ENCODE assay signal across 25 mouse cellular contexts in genomic region chr4:84976875-84977646, GRCm38 (mm10).
DNase-seq lines count a peak whose midpoint lies in the region; ATAC-seq and TF ChIP-seq lines count a peak whose summit lies in the region.
"Had no signal": no experiment of that assay in that cellular context is flagged by ENCODE, and none has a peak within 500 bp of the region (broad histone marks: within the 10 kb centered on the region; RNA-seq: fewer than 3 reads in every experiment).

No protein-coding gene starts in this region.

- peaks cover 54% of the 10 kb centered on the region for H3K4me1 ChIP-seq in megakaryocyte, embryonic 14.5 days
- H3K4me1 ChIP-seq in cerebellum, adult 2 months (ENCODE audit: control insufficient read depth, insufficient read depth, low read length): peaks cover 4% of the 10 kb centered on the region
- 0 out of 2 replicates have a peak, but pooled peaks cover under 1% of the 10 kb centered on the region for H3K4me1 ChIP-seq in limb, embryonic 10.5 days
- H3K4me1 ChIP-seq: forebrain, embryonic 12.5 days; heart, embryonic 13.5 days; hindbrain, embryonic 12.5 days; neural tube, embryonic 12.5 days had no signal

- no peak for TF ChIP-seq CTCF in cerebellum, adult 2 months (IDR thresholded peaks at IDR 0.05; ENCODE audit: borderline replicate concordance, insufficient read depth, low read depth, low read length)

- H3K27me3 ChIP-seq in megakaryocyte, embryonic 14.5 days (replicated peaks): no peaks in the 10 kb centered on the region
- H3K27me3 ChIP-seq in cerebellum, adult 2 months (ENCODE audit: control insufficient read depth, insufficient read depth, low read length): no peaks in the 10 kb centered on the region
- no peaks in the 10 kb centered on the region for H3K27me3 ChIP-seq in limb, embryonic 10.5 days (ENCODE audit: low read depth, poor library complexity, severe bottlenecking)
- H3K27me3 ChIP-seq: forebrain, embryonic 12.5 days; heart, embryonic 13.5 days; hindbrain, embryonic 12.5 days; neural tube, embryonic 12.5 days had no signal

- no peaks in the 10 kb centered on the region for H3K9me3 ChIP-seq in megakaryocyte, embryonic 14.5 days
- no peaks in the 10 kb centered on the region for H3K9me3 ChIP-seq in limb, embryonic 10.5 days (replicated peaks)
- H3K9me3 ChIP-seq: forebrain, embryonic 12.5 days; heart, embryonic 13.5 days; hindbrain, embryonic 12.5 days; neural tube, embryonic 12.5 days had no signal

- no peak for TF ChIP-seq POLR2A in cerebellum, adult 2 months (IDR thresholded peaks at IDR 0.05; ENCODE audit: borderline replicate concordance, insufficient read depth, low read length)

- H3K4me3 ChIP-seq in megakaryocyte, embryonic 14.5 days (replicated peaks): peak overlapping the region; percentile 82
- H3K4me3 ChIP-seq in cerebellum, adult 2 months (replicated peaks; ENCODE audit: insufficient read depth, low read depth, low read length): no peak overlapping the region
- H3K4me3 ChIP-seq in limb, embryonic 10.5 days: no peak overlapping the region
- H3K4me3 ChIP-seq: forebrain, embryonic 12.5 days; heart, embryonic 13.5 days; hindbrain, embryonic 12.5 days; neural tube, embryonic 12.5 days had no signal

- WGBS in cerebellum, adult 2 months: 83% methylated on average over 7 of the region's 7 CpGs
- 91% methylated on average over 7 of the region's 7 CpGs for WGBS in limb, embryonic 10.5 days

- DNase-seq in 416B (ENCODE audit: low read depth): peak; percentile 77
- peak; percentile 9 for DNase-seq in c-Kit-positive CD71-negative TER-119-negative erythroid progenitor cells, embryonic 14.5 days (ENCODE audit: low read depth)
- DNase-seq in cerebellum, adult 2 months: no peak
- no peak for DNase-seq in kidney, adult 8-10 months
- DNase-seq in limb, embryonic 10.5 days (ENCODE audit: low spot score): no peak
- DNase-seq: adrenal gland, postnatal 36 days; cerebellum, adult 8-10 months; heart, adult 11 months; heart, postnatal 14 days; kidney, adult 2 months; kidney, postnatal 14 days; liver, postnatal 0 days; midbrain, embryonic 14.5 days; right cerebral cortex, postnatal 14 days; thymus, adult 2 months; thymus, postnatal 4 days had no signal

- ATAC-seq in CD4-positive, CD25-positive, alpha-beta regulatory T cell, adult 4 months: peak; percentile 53
- ATAC-seq: inflammation-experienced regulatory T-cells, adult 6 months; liver, postnatal 0 days had no signal

- no peak overlapping the region for H3K27ac ChIP-seq in cerebellum, adult 2 months (ENCODE audit: insufficient read depth, low read length)
- H3K27ac ChIP-seq in limb, embryonic 10.5 days: no peak overlapping the region
- H3K27ac ChIP-seq: forebrain, embryonic 12.5 days; heart, embryonic 13.5 days; hindbrain, embryonic 12.5 days; macrophage; neural tube, embryonic 12.5 days; stomach, postnatal 0 days had no signal

- H3K36me3 ChIP-seq in megakaryocyte, embryonic 14.5 days (replicated peaks; ENCODE audit: low read length): peaks cover 11% of the 10 kb centered on the region
- no peaks in the 10 kb centered on the region for H3K36me3 ChIP-seq in limb, embryonic 10.5 days
- H3K36me3 ChIP-seq: forebrain, embryonic 12.5 days; hindbrain, embryonic 12.5 days; neural tube, embryonic 12.5 days had no signal

Comparison
In these comparisons a context has a peak if more than half of its experiments do, and no peak if none do; other contexts are left out.
1. DNase-seq: peak in 416B (single experiment) and c-Kit-positive CD71-negative TER-119-negative erythroid progenitor cells, embryonic 14.5 days (single experiment); none in cerebellum, adult 2 months (0 of 2), kidney, adult 8-10 months (0 of 2) and limb, embryonic 10.5 days (single experiment).